Mouse (Mus musculus) adrenal gland, adult 2 months (tissue): ENCODE measurements around the gene Shkbp1. TPM values are rescaled to one million over a fixed set of nuclear protein-coding genes. Genes with fewer than 3 reads are reported as not detected.

Experiments
- DNase-seq: peaks from one replicate; pipeline ENCODE4 v3.0.0; 2021
- polyA plus RNA-seq: library from polyadenylated mRNA; depleted of rRNA; stranded (reverse); fragments of >200 nt; gene quantifications from 2 replicates; pipeline ENCODE4 v1.2.3, GENCODE M21; 2012; rRNA removed
- total RNA-seq, 2 experiments: library from RNA; stranded (reverse); gene quantifications; 2 replicates each; pipeline ENCODE4 v1.2.3; 2021

Shkbp1 gene
- total and polyA plus RNA-seq, 3 experiments, result 11.3 to 60.8 (median 22.5) TPM

- DNase-seq, result peak; percentile 61
Measured at GRCm38 (mm10) chr7:27310306-27310705, 45.5 kb downstream of the Shkbp1 start.

- DNase-seq, result no peak
Measured at GRCm38 (mm10) chr7:27309832-27310231, 46.0 kb downstream of the Shkbp1 start.

- DNase-seq, result no peak
Measured at GRCm38 (mm10) chr7:27308821-27309549, 46.8 kb downstream of the Shkbp1 start.

- no peak for DNase-seq
Measured at GRCm38 (mm10) chr7:27307551-27307950, 48.3 kb downstream of the Shkbp1 start.

- DNase-seq, result no peak
Measured at GRCm38 (mm10) chr7:27306161-27307160, 49.4 kb downstream of the Shkbp1 start.

- no peak for DNase-seq
Measured at GRCm38 (mm10) chr7:27305091-27305730, 50.6 kb downstream of the Shkbp1 start.

GRCm38 (mm10) chr7:27302172-27302571 lies 53.6 kb downstream of the Shkbp1 start:
- DNase-seq, result peak; percentile 67

- DNase-seq, result no peak
Measured at GRCm38 (mm10) chr7:27300801-27301200, 55.0 kb downstream of the Shkbp1 start.

- no peak for DNase-seq
Measured at GRCm38 (mm10) chr7:27300351-27300750, 55.5 kb downstream of the Shkbp1 start.

- no peak for DNase-seq
Measured at GRCm38 (mm10) chr7:27298816-27299215, 57.0 kb downstream of the Shkbp1 start.

- no peak for DNase-seq
Measured at GRCm38 (mm10) chr7:27298033-27298610, 57.7 kb downstream of the Shkbp1 start.

- no peak for DNase-seq
Measured at GRCm38 (mm10) chr7:27296518-27296917, 59.3 kb downstream of the Shkbp1 start.

- peak; percentile 48 for DNase-seq
Measured at GRCm38 (mm10) chr7:27295956-27296355, 59.9 kb downstream of the Shkbp1 start.

Other genes with a start within 250 kb of the Shkbp1 start
- gene Cyp2f2, start 236.1 kb downstream of the Shkbp1 start, total RNA-seq, result 100 to 1,000 TPM in 1 of 2 experiments, 1 to 10 TPM in 1; 2.1 to 993 TPM
- gene Cyp2f2, start 236.1 kb downstream of the Shkbp1 start, polyA plus RNA-seq, result 363 and 752 TPM in 2 replicates
- not detected for gene Cyp2t4, start 202.3 kb downstream of the Shkbp1 start, total RNA-seq
- gene Cyp2t4, start 202.3 kb downstream of the Shkbp1 start, polyA plus RNA-seq, result not detected in 2 replicates
- 100 to 1,000 TPM in 1 of 2 experiments, 10 to 100 TPM in 1; 85.6 to 101 TPM for gene Egln2, start 189.2 kb downstream of the Shkbp1 start, total RNA-seq
- gene Egln2, start 189.2 kb downstream of the Shkbp1 start, polyA plus RNA-seq, result 142 and 144 TPM in 2 replicates
- gene Rab4b, start 177.1 kb downstream of the Shkbp1 start, total RNA-seq, result 10 to 100 TPM; 53.2 to 60.9 TPM
- 86.9 and 97.4 TPM in 2 replicates for gene Rab4b, start 177.1 kb downstream of the Shkbp1 start, polyA plus RNA-seq
- not detected for gene Gm21983, start 174.9 kb downstream of the Shkbp1 start, total RNA-seq
- gene Gm21983, start 174.9 kb downstream of the Shkbp1 start, polyA plus RNA-seq, result 0.10 TPM in 1 of 2 replicates, not detected in the other
- gene Mia, start 174.9 kb downstream of the Shkbp1 start, total RNA-seq, result not detected
- 0.44 TPM in 1 of 2 replicates, not detected in the other for gene Mia, start 174.9 kb downstream of the Shkbp1 start, polyA plus RNA-seq
- 10 to 100 TPM; 21.6 to 24.9 TPM for gene BC024978, start 160.2 kb downstream of the Shkbp1 start, total RNA-seq
- gene BC024978, start 160.2 kb downstream of the Shkbp1 start, polyA plus RNA-seq, result 24.9 and 25.2 TPM in 2 replicates
- 10 to 100 TPM; 72.5 to 93.0 TPM for gene Snrpa, start 159.7 kb downstream of the Shkbp1 start, total RNA-seq
- 223 and 231 TPM in 2 replicates for gene Snrpa, start 159.7 kb downstream of the Shkbp1 start, polyA plus RNA-seq
- 10 to 100 TPM; 12.7 to 15.5 TPM for gene Itpkc, start 127.4 kb downstream of the Shkbp1 start, total RNA-seq
- gene Itpkc, start 127.4 kb downstream of the Shkbp1 start, polyA plus RNA-seq, result 10.1 and 10.6 TPM in 2 replicates
- gene Coq8b, start 123.0 kb downstream of the Shkbp1 start, total RNA-seq, result 10 to 100 TPM; 49.7 to 64.4 TPM
- 175 and 219 TPM in 2 replicates for gene Coq8b, start 123.0 kb downstream of the Shkbp1 start, polyA plus RNA-seq
- gene Numbl, start 97.6 kb downstream of the Shkbp1 start, total RNA-seq, result 10 to 100 TPM in 1 of 2 experiments, 1 to 10 TPM in 1; 5.2 to 13.3 TPM
- gene Numbl, start 97.6 kb downstream of the Shkbp1 start, polyA plus RNA-seq, result 37.2 and 48.0 TPM in 2 replicates
- gene Ltbp4, start 18.3 kb downstream of the Shkbp1 start, total RNA-seq, result 10 to 100 TPM; 70.3 to 94.7 TPM
- 253 and 263 TPM in 2 replicates for gene Ltbp4, start 18.3 kb downstream of the Shkbp1 start, polyA plus RNA-seq
- gene Gm20479, start 1.4 kb upstream of the Shkbp1 start, total RNA-seq, result 1 to 10 TPM in 1 of 2 experiments, not detected in 1; 6.3 TPM
- gene Gm20479, start 1.4 kb upstream of the Shkbp1 start, polyA plus RNA-seq, result 0.28 TPM in 2 replicates
- gene Sptbn4, start 91.7 kb upstream of the Shkbp1 start, total RNA-seq, result 1 to 10 TPM; 1.5 to 1.9 TPM
- gene Sptbn4, start 91.7 kb upstream of the Shkbp1 start, polyA plus RNA-seq, result 0.84 and 2.3 TPM in 2 replicates
- 10 to 100 TPM; 48.4 to 51.1 TPM for gene Blvrb, start 92.0 kb upstream of the Shkbp1 start, total RNA-seq
- 70.2 and 86.2 TPM in 2 replicates for gene Blvrb, start 92.0 kb upstream of the Shkbp1 start, polyA plus RNA-seq
- gene Sertad3, start 117.7 kb upstream of the Shkbp1 start, total RNA-seq, result 10 to 100 TPM; 11.6 to 21.0 TPM
- gene Sertad3, start 117.7 kb upstream of the Shkbp1 start, polyA plus RNA-seq, result 20.0 and 20.9 TPM in 2 replicates
- 10 to 100 TPM; 17.9 to 25.6 TPM for gene Sertad1, start 130.9 kb upstream of the Shkbp1 start, total RNA-seq
- 57.7 and 60.5 TPM in 2 replicates for gene Sertad1, start 130.9 kb upstream of the Shkbp1 start, polyA plus RNA-seq
- 1 to 10 TPM; 1.4 to 4.0 TPM for gene Prx, start 143.3 kb upstream of the Shkbp1 start, total RNA-seq
- gene Prx, start 143.3 kb upstream of the Shkbp1 start, polyA plus RNA-seq, result 2.0 and 2.2 TPM in 2 replicates
- gene Hipk4, start 167.2 kb upstream of the Shkbp1 start, total RNA-seq, result under 1 TPM; 0.21 to 0.29 TPM
- 0.82 and 1.1 TPM in 2 replicates for gene Hipk4, start 167.2 kb upstream of the Shkbp1 start, polyA plus RNA-seq
- 100 to 1,000 TPM; 111 to 179 TPM for gene Pld3, start 197.2 kb upstream of the Shkbp1 start, total RNA-seq
- gene Pld3, start 197.2 kb upstream of the Shkbp1 start, polyA plus RNA-seq, result 202 and 253 TPM in 2 replicates
- 10 to 100 TPM; 12.8 to 15.9 TPM for gene 2310022A10Rik, start 197.2 kb upstream of the Shkbp1 start, total RNA-seq
- 22.5 and 27.7 TPM in 2 replicates for gene 2310022A10Rik, start 197.2 kb upstream of the Shkbp1 start, polyA plus RNA-seq
- gene Akt2, start 235.5 kb upstream of the Shkbp1 start, total RNA-seq, result 100 to 1,000 TPM; 219 to 227 TPM
- gene Akt2, start 235.5 kb upstream of the Shkbp1 start, polyA plus RNA-seq, result 128 and 143 TPM in 2 replicates